Mouse (Mus musculus) lung, embryonic 14.5 days (tissue): ENCODE measurements around the gene Lix1l. TPM values are rescaled to one million over a fixed set of nuclear protein-coding genes. Genes with fewer than 3 reads are reported as not detected.
A peak's percentile ranks its signal among the peaks of the same experiment; 100 is the strongest.

Experiments
- ATAC-seq: fragments of 200-750 bp; cut with Nextera tagmentation; 2 replicates; pipeline ENCODE4 v1.8.0; 2017; ENCODE audit warnings: mild to moderate bottlenecking, moderate TSS enrichment, moderate library complexity; ENCODE audit not compliant: insufficient read depth
- DNase-seq: peaks from one replicate; pipeline ENCODE4 v3.0.0-alpha.2; 2015
- H3K27ac ChIP-seq: fragments of 300-500 bp; sonication (generic); 2 replicates; pipeline ENCODE4 v1.5.1; 2014; ENCODE audit warnings: low read depth, mild to moderate bottlenecking, moderate library complexity
- H3K27me3 ChIP-seq: fragments of 300-500 bp; sonication (generic); 2 replicates; pipeline ENCODE4 v1.6.1; 2014; ENCODE audit warnings: low read length, control low read depth; ENCODE audit not compliant: insufficient read depth
- H3K36me3 ChIP-seq: fragments of 300-500 bp; sonication (generic); 2 replicates; pipeline ENCODE4 v1.6.1; 2014; ENCODE audit warnings: control low read depth; ENCODE audit not compliant: insufficient read depth
- H3K4me1 ChIP-seq: fragments of 300-500 bp; sonication (generic); 2 replicates; pipeline ENCODE4 v1.6.1; 2014; ENCODE audit warnings: antibody characterized with exemption, control low read depth; ENCODE audit not compliant: insufficient read depth
- H3K4me2 ChIP-seq: fragments of 300-500 bp; sonication (generic); 2 replicates; pipeline ENCODE4 v1.6.1; 2014; ENCODE audit warnings: mild to moderate bottlenecking
- H3K4me3 ChIP-seq: fragments of 300-500 bp; sonication (generic); 2 replicates; pipeline ENCODE4 v1.5.1; 2014; ENCODE audit warnings: low read depth, low read length
- H3K9ac ChIP-seq: fragments of 300-500 bp; sonication (generic); 2 replicates; pipeline ENCODE4 v1.6.1; 2014
- H3K9me3 ChIP-seq: fragments of 300-500 bp; sonication (generic); 2 replicates; pipeline ENCODE4 v1.6.1; 2016; ENCODE audit warnings: low read depth, low read length, control low read depth
- CTCF ChIP-seq: IDR thresholded peaks from 2 replicates; pipeline ENCODE4 v1.5.1; 2016; ENCODE audit warnings: antibody characterized with exemption, low read depth
- WGBS: fragments of 180-500 bp; shearing (Covaris S2); extraction: QIAGEN DNeasy Blood & Tissue Kit; methylation state at CpG from one replicate; pipeline ENCODE4 v1.1.7; 2014; 5-methylcytosine and 5-hydroxymethylcytosine counted together
- polyA plus RNA-seq: library from polyadenylated mRNA; unstranded; fragments of >200 nt; fragmentation: Nextera tagmentation; extraction: Ambion mirVana; gene quantifications from 2 replicates; pipeline ENCODE4 v1.2.1, GENCODE M21; 2014

Gene Lix1l
- polyA plus RNA-seq, 1 experiment from 2014 or later = 7.9 TPM

DNA sequence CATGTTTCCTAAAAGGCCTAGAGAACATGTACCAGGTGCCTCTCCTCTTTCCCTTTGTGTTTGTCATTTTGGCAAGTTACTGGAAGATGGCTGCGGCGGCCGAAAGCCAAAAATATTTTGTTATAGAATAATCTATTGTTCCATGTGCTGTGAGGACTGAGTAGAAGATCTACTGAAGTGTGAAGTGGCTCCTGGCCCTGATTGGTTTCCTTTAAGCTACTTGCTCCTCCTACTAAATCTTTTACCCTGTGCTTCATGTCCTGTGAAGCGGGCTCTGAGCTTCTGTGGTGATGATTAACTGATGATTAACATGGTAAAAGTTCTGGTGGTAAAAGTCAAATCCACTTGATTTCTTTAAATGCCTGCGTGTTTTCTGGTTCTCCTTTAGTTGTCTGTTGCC is 66.0 kb downstream of the Lix1l start:
- no peak for DNase-seq

DNA sequence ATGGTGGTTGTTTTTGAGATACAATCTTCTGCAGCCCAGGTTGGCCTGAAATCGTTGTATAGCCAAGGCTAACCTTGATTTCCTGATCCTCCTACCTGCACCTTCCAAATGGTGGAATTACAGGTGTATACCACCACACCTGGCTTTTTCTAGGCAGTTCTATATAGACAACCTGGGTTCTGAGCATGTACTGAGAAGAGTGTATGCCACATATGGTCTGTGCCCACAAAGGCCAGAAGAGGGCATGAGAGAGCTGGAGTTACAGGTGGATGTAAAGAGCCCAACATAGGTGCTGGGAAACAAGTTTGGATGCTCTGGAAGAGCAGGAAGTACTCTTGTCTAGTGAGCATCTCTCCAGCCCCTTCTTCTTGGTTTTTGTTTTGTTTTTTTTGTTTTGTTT is 66.4 kb downstream of the Lix1l start:
- Histone ChIP-seq H3K9ac (no peak overlapping the region), H3K9me3 (no peaks in the 10 kb centered on the region), H3K27me3 (no peaks in the 10 kb centered on the region), H3K27ac (no peak overlapping the region), H3K4me1 (no peaks in the 10 kb centered on the region), H3K4me3 (no peak overlapping the region), H3K36me3 (no peaks in the 10 kb centered on the region), H3K4me2 (no peak overlapping the region)
- peak; percentile 46 for TF ChIP-seq CTCF
- DNase-seq (peak; percentile 16), ATAC-seq (no peak)
- 26% methylated on average over 1 of the region's 1 CpGs for WGBS

More for the DNA sequence above, 66.0 kb downstream of the Lix1l start:
- no peak for ATAC-seq
- H3K4me1 ChIP-seq = no peaks in the 10 kb centered on the region
- H3K27ac ChIP-seq = no peak overlapping the region
- no peak overlapping the region for H3K9ac ChIP-seq
- H3K4me3 ChIP-seq = no peak overlapping the region
- 90% methylated on average over 5 of the region's 5 CpGs for WGBS
- H3K4me2 ChIP-seq = no peak overlapping the region
- no peaks in the 10 kb centered on the region for H3K27me3 ChIP-seq
- no peak for TF ChIP-seq CTCF
- H3K36me3 ChIP-seq = no peaks in the 10 kb centered on the region
- no peaks in the 10 kb centered on the region for H3K9me3 ChIP-seq

DNA sequence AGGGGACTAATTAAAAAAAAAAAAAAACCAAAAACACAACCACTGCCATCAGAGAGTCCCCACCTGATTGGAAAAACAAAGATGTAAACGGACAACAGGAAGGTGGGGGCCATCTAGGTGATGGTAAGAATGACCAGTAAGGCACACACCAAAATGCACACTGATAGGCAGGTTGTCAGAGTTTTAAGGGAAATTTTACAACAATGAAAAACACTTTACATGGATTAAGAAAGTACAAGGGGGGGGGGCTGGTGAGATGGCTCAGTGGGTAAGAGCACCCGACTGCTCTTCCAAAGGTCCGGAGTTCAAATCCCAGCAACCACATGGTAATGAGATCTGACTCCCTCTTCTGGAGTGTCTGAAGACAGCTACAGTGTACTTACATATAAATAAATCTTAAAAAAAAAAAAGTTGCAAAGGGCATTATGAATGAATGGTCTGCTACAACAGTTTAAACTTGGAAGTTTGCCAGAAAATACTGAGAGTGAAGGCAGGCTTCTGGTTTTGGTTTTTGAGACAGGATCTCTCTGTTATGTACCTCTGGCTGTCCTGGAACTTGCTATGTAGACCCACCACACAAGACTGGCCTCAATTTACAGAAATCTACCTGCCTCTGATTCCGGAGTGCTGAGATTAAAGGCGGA is 67.6 kb downstream of the Lix1l start:
- H3K4me2 ChIP-seq = no peak overlapping the region
- no peaks in the 10 kb centered on the region for H3K36me3 ChIP-seq
- no peaks in the 10 kb centered on the region for H3K27me3 ChIP-seq
- H3K4me1 ChIP-seq = no peaks in the 10 kb centered on the region
- 87% methylated on average over 5 of the region's 5 CpGs for WGBS
- H3K27ac ChIP-seq = no peak overlapping the region
- no peak for TF ChIP-seq CTCF
- H3K4me3 ChIP-seq = no peak overlapping the region
- ATAC-seq (no peak), DNase-seq (peak; percentile 55)
- H3K9ac ChIP-seq = no peak overlapping the region
- H3K9me3 ChIP-seq = no peaks in the 10 kb centered on the region

DNA sequence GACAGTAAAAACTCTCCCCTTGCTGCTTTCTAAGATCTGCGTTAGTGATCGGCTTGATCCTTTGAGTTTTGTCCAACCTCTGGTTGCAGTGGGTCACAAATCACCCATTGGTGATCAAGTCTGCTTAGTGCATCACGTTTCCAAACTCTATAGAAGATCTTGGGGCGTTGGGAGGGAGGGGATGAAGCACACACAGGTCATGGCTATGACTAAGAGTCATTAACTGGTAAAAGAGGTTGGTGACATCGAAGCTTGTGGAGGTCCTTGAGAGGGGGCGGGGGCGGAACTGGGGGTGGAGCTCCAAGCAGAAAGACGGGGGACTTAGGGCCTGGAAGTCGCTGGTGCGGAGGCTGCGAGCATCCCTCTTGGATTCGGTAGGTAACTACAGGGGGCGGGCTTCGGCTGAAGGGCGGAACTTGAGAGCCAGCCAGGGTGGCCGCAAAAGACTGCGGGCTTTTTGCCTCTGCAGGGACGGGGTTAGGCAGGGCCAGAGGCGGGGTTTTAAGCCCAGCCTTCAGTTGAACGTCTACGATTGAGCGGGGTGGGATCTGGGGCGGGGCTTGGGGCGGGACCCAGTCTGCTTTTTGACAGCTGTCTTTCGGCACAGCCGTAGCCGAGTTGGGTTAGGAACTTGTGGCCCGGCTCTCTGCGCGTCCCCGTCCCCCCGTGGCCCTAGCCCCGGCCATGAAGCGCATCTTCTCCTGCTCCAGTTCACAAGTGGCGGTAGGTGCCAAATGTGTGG is 68.9 kb downstream of the Lix1l start, which contains the start of gene Ankrd35:
Gene Ankrd35 (plus strand): TSS at position 405 of the 742 bp plus-strand sequence.
- H3K36me3 ChIP-seq = no peaks in the 10 kb centered on the region
- H3K27ac ChIP-seq = no peak within 1 kb of the TSS
- WGBS = 4% methylated on average over 35 of the region's 35 CpGs
- H3K4me3 ChIP-seq = peak within 1 kb of the TSS; percentile 36
- ATAC-seq = peak; percentile 98
- H3K27me3 ChIP-seq = no peaks in the 10 kb centered on the region
- no peak within 1 kb of the TSS for H3K9ac ChIP-seq
- peak within 1 kb of the TSS; percentile 71 for H3K4me2 ChIP-seq
- H3K4me1 ChIP-seq = no peaks in the 10 kb centered on the region
- peak; percentile 94 for DNase-seq
- H3K9me3 ChIP-seq = no peaks in the 10 kb centered on the region
- peak; percentile 40 for TF ChIP-seq CTCF

DNA sequence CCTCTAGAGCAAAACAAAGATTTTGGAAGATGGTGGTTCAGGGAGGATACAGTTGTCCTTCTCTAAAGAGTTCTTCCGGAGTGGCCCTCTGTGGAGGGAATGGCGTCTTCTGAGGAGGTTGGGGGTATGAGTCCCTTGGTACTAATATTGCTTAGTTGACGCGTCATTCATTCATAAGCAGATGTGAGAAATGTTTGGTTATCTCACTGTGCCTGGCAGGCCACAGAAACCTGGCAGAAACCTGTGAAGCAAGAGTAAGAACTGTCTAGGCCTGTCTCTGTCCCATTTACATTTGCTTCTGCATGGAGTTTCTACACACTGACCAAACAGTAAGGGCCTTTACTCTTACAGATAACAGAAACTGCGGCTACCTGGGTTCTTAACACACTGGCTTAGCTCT is 70.6 kb downstream of the Lix1l start:
- Histone ChIP-seq H3K4me3 (no peak overlapping the region), H3K4me2 (no peak overlapping the region), H3K9me3 (no peaks in the 10 kb centered on the region), H3K9ac (no peak overlapping the region), H3K36me3 (no peaks in the 10 kb centered on the region), H3K27me3 (no peaks in the 10 kb centered on the region), H3K4me1 (no peaks in the 10 kb centered on the region), H3K27ac (no peak overlapping the region)
- ATAC-seq (no peak), DNase-seq (no peak)
- no peak for TF ChIP-seq CTCF
- WGBS = 89% methylated on average over 5 of the region's 5 CpGs

DNA sequence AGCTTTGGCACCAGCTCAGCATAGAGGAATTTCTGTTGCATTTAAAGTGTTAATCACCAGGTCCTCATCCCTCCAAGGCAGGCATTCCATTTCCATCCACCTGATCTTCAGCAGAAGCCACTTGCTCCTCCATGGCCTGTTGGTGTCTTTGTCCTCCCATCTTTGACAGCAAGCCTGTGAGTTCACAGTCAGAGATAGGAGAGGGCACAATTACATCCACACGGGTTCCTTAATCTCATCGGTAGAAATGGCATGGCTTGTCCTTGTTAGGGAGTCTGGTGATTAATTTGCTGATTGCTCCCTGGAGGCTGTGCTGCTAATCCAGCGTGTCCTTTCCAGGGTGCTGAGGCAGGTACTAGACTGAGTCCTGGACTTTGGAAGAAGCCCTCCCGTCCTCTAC is 72.6 kb downstream of the Lix1l start:
- no peaks in the 10 kb centered on the region for H3K27me3 ChIP-seq
- no peak for TF ChIP-seq CTCF
- H3K9me3 ChIP-seq = no peaks in the 10 kb centered on the region
- H3K9ac ChIP-seq = no peak overlapping the region
- H3K4me3 ChIP-seq = no peak overlapping the region
- ATAC-seq (no peak), DNase-seq (no peak)
- WGBS = 63% methylated on average over 4 of the region's 4 CpGs
- no peaks in the 10 kb centered on the region for H3K4me1 ChIP-seq
- no peaks in the 10 kb centered on the region for H3K36me3 ChIP-seq
- no peak overlapping the region for H3K27ac ChIP-seq
- H3K4me2 ChIP-seq = no peak overlapping the region

DNA sequence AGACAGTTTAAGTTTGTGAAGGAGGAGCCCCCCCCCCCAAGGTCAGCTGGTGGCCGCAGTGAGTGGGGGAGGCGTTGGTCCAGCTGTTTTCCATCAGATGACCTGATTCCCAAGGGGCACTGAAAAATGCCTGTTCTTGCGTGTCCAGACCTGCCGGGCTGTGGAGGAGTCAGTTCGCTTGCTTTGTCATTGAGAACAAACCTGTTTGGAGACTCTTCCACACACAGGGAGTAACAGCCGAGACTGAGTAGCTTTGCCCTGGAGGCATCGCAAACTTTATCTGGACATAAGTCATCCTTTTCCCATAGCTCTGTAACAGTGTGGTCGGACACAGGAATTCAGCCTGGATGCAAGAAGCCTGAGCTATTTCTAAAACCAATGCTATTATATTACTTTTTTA is 73.5 kb downstream of the Lix1l start:
- TF ChIP-seq CTCF = no peak
- Histone ChIP-seq H3K4me2 (no peak overlapping the region), H3K9me3 (no peaks in the 10 kb centered on the region), H3K4me1 (no peaks in the 10 kb centered on the region), H3K9ac (no peak overlapping the region), H3K36me3 (no peaks in the 10 kb centered on the region), H3K27ac (no peak overlapping the region), H3K4me3 (no peak overlapping the region), H3K27me3 (no peaks in the 10 kb centered on the region)
- WGBS = 36% methylated on average over 8 of the region's 8 CpGs
- ATAC-seq (no peak), DNase-seq (no peak)
